Mouse (Mus musculus): ENCODE data around the gene Jmjd1c.

- no peak for TF ChIP-seq POLR2A (IDR thresholded peaks at IDR 0.05; ENCODE audit: insufficient read depth, low read depth, low read length)
- no peak for TF ChIP-seq CTCF (IDR thresholded peaks at IDR 0.05)
These were observed 130.6 kb downstream of the Jmjd1c start for GRCm38 (mm10) chr10:67226543-67226942.

All from heart, adult 2 months (tissue).